Mouse (Mus musculus) bone marrow macrophage, adult 2 months (primary cell): ENCODE measurements around the gene Ssbp3.

Source experiments
- CTCF ChIP-seq: IDR thresholded peaks from 2 replicates; pipeline ENCODE4 v1.5.1; 2012; ENCODE audit warnings: low read depth, mild to moderate bottlenecking, low read length, moderate library complexity
- POLR2A ChIP-seq: IDR thresholded peaks from 2 replicates; pipeline ENCODE4 v1.6.1; 2012; ENCODE audit warnings: mild to moderate bottlenecking, low read depth, low read length, borderline replicate concordance

DNA sequence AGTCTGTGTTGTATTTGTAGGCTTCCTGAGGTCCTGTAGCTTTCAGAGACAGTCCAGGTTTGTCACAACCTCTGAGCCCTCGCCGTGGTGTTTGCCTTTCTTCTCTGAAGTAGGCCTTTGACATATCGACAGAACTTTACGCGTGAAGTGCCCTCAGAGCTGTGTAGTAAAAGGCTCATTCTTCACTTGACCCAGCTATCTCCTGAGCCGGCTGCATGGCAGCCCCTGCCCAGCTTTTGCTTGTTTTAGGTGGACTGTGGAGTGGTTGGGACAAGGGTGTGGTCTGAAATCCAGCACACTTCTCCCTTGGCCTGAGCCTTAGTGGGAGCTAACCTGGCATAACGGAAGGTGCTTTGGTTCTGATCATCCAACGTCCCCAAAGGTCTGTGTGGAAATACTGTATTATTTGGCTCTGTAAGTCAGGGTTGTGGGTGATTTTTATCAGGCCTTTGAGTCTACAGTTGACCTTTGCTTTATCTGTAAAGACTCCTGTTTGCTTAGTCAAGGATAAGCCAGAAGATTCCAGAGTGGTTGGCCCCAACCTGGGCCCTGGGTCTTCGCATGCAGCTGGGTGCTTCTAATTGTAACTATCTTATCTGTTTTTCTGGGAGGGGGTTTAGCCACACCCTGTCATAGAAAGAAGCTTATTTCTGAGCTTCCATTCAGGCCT is 23.4 kb downstream of the Ssbp3 start:
- TF ChIP-seq CTCF (no peak), POLR2A (no peak)
